Mouse (Mus musculus) bone marrow macrophage, adult 2 months (primary cell): Measurements from ENCODE around the gene Prkca.

ENCODE experiments used
- CTCF ChIP-seq: IDR thresholded peaks from 2 replicates; pipeline ENCODE4 v1.5.1; 2012; ENCODE audit warnings: low read depth, mild to moderate bottlenecking, low read length, moderate library complexity
- POLR2A ChIP-seq: IDR thresholded peaks from 2 replicates; pipeline ENCODE4 v1.6.1; 2012; ENCODE audit warnings: mild to moderate bottlenecking, low read depth, low read length, borderline replicate concordance

- TF ChIP-seq POLR2A, result no peak
- TF ChIP-seq CTCF, result no peak
These were observed 224.9 kb downstream of the Prkca start for GRCm38 (mm10) chr11:108118814-108119213.
